Mouse (Mus musculus): ENCODE results near the gene Asz1.

- TF ChIP-seq CTCF (IDR thresholded peaks at IDR 0.05; ENCODE audit: extremely low read depth, insufficient read length, insufficient replicate concordance, low read depth, low read length): no peak
- no peak for TF ChIP-seq POLR2A (IDR thresholded peaks at IDR 0.05; ENCODE audit: low read depth, low read length)
These were observed 12.0 kb downstream of the Asz1 start for GRCm38 (mm10) chr6:18096861-18097260.

Measured in small intestine, adult 2 months (tissue).